Mouse (Mus musculus): Measurements from ENCODE around the gene P2ry2. TPM values are rescaled to one million over a fixed set of nuclear protein-coding genes. Genes with fewer than 3 reads are reported as not detected.

Gene P2ry2
- polyA plus RNA-seq, 1 experiment: 3.5 TPM

GRCm38 (mm10) chr7:100997951-100998577 is 14.6 kb downstream of the P2ry2 start:
- no peak overlapping the region for H3K27ac ChIP-seq (ENCODE audit: control insufficient read depth, insufficient read depth, low read depth, low read length)
- H3K4me3 ChIP-seq (ENCODE audit: control insufficient read depth, low read depth, low read length): no peak overlapping the region; the same call in 1 of the 2 replicates
- no peak for TF ChIP-seq CTCF (IDR thresholded peaks at IDR 0.05; ENCODE audit: control insufficient read depth, insufficient read depth, insufficient replicate concordance, low read depth, low read length)
- no peak for TF ChIP-seq POLR2A (IDR thresholded peaks at IDR 0.05; ENCODE audit: control insufficient read depth, low read depth, low read length)
- no peaks in the 10 kb centered on the region for H3K27me3 ChIP-seq (ENCODE audit: control insufficient read depth, insufficient read depth, low read length)
- H3K4me1 ChIP-seq (ENCODE audit: control insufficient read depth, insufficient read depth, low read length): peaks cover 2% of the 10 kb centered on the region; the same call in 1 of the 2 replicates
- no peaks in the 10 kb centered on the region for H3K36me3 ChIP-seq (ENCODE audit: control insufficient read depth, insufficient read depth, low read length)

GRCm38 (mm10) chr7:100997215-100997614 is 15.5 kb downstream of the P2ry2 start:
- no peaks in the 10 kb centered on the region; the same call in 1 of the 2 replicates for H3K4me1 ChIP-seq (ENCODE audit: control insufficient read depth, insufficient read depth, low read length)
- H3K4me3 ChIP-seq (ENCODE audit: control insufficient read depth, low read depth, low read length): no peak overlapping the region
- no peaks in the 10 kb centered on the region for H3K27me3 ChIP-seq (ENCODE audit: control insufficient read depth, insufficient read depth, low read length)
- TF ChIP-seq CTCF (IDR thresholded peaks at IDR 0.05; ENCODE audit: control insufficient read depth, insufficient read depth, insufficient replicate concordance, low read depth, low read length) (no peak), POLR2A (IDR thresholded peaks at IDR 0.05; ENCODE audit: control insufficient read depth, low read depth, low read length) (no peak)
- H3K27ac ChIP-seq (ENCODE audit: control insufficient read depth, insufficient read depth, low read depth, low read length): no peak overlapping the region
- H3K36me3 ChIP-seq (ENCODE audit: control insufficient read depth, insufficient read depth, low read length): no peaks in the 10 kb centered on the region

DNA sequence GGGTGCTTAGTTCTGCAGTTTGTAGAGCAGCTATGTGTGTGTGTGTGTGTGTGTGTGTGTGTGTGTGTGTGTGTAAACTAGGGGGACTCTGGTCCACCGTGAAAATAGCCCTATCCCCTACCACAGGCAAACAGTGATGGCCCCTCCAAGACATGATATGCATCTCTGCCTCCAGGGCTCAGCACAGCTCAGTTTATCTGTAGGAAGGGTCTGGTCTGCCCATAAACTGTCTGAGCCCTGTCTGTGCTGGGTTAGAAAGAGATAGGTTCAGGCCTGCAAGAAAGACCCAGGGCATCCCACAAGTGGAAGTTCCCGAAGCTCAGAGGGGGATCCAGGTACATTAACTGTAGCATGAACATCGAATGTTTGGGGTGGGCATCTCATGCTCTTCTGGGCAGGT is 16.7 kb downstream of the P2ry2 start:
- H3K27ac ChIP-seq (ENCODE audit: control insufficient read depth, insufficient read depth, low read depth, low read length): no peak overlapping the region

GRCm38 (mm10) chr7:100995260-100995864 is 17.3 kb downstream of the P2ry2 start:
- H3K27ac ChIP-seq (ENCODE audit: control insufficient read depth, insufficient read depth, low read depth, low read length): no peak overlapping the region
- no peaks in the 10 kb centered on the region for H3K36me3 ChIP-seq (ENCODE audit: control insufficient read depth, insufficient read depth, low read length)
- TF ChIP-seq POLR2A (IDR thresholded peaks at IDR 0.05; ENCODE audit: control insufficient read depth, low read depth, low read length) (no peak), CTCF (IDR thresholded peaks at IDR 0.05; ENCODE audit: control insufficient read depth, insufficient read depth, insufficient replicate concordance, low read depth, low read length) (no peak)
- no peaks in the 10 kb centered on the region; the same call in 1 of the 2 replicates for H3K4me1 ChIP-seq (ENCODE audit: control insufficient read depth, insufficient read depth, low read length)
- H3K27me3 ChIP-seq (ENCODE audit: control insufficient read depth, insufficient read depth, low read length): no peaks in the 10 kb centered on the region
- no peak overlapping the region for H3K4me3 ChIP-seq (ENCODE audit: control insufficient read depth, low read depth, low read length)

More for the DNA sequence above, 16.7 kb downstream of the P2ry2 start:
- TF ChIP-seq POLR2A (IDR thresholded peaks at IDR 0.05; ENCODE audit: control insufficient read depth, low read depth, low read length): no peak
- TF ChIP-seq CTCF (IDR thresholded peaks at IDR 0.05; ENCODE audit: control insufficient read depth, insufficient read depth, insufficient replicate concordance, low read depth, low read length): no peak
- Histone ChIP-seq H3K36me3 (ENCODE audit: control insufficient read depth, insufficient read depth, low read length) (no peaks in the 10 kb centered on the region), H3K4me3 (ENCODE audit: control insufficient read depth, low read depth, low read length) (no peak overlapping the region), H3K4me1 (ENCODE audit: control insufficient read depth, insufficient read depth, low read length) (no peaks in the 10 kb centered on the region; the same call in 1 of the 2 replicates), H3K27me3 (ENCODE audit: control insufficient read depth, insufficient read depth, low read length) (no peaks in the 10 kb centered on the region)

DNA sequence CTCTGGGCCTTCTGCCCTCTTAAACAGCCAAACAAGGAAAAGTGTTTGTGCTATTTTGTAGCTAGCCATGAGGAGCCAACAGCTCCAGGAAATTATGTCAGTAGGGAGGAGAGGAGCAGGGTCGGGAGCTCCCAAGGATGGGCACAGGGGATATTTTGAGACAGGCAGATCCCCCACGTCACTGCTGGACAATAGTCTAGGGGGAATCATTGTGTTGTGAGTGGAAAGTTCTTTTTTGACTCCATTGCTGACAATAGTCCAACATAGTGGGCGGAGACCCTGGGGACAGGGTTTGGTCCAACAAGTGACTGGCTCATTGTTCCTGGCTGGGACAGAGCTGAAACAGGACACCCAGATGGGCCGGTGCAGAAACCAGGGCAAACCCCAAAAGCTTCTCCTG is 19.5 kb downstream of the P2ry2 start:
- Histone ChIP-seq H3K4me3 (ENCODE audit: control insufficient read depth, low read depth, low read length) (no peak overlapping the region), H3K4me1 (ENCODE audit: control insufficient read depth, insufficient read depth, low read length) (no peaks in the 10 kb centered on the region; the same call in 1 of the 2 replicates), H3K36me3 (ENCODE audit: control insufficient read depth, insufficient read depth, low read length) (no peaks in the 10 kb centered on the region), H3K27me3 (ENCODE audit: control insufficient read depth, insufficient read depth, low read length) (no peaks in the 10 kb centered on the region), H3K27ac (ENCODE audit: control insufficient read depth, insufficient read depth, low read depth, low read length) (no peak overlapping the region)
- TF ChIP-seq POLR2A (IDR thresholded peaks at IDR 0.05; ENCODE audit: control insufficient read depth, low read depth, low read length): no peak
- no peak for TF ChIP-seq CTCF (IDR thresholded peaks at IDR 0.05; ENCODE audit: control insufficient read depth, insufficient read depth, insufficient replicate concordance, low read depth, low read length)

DNA sequence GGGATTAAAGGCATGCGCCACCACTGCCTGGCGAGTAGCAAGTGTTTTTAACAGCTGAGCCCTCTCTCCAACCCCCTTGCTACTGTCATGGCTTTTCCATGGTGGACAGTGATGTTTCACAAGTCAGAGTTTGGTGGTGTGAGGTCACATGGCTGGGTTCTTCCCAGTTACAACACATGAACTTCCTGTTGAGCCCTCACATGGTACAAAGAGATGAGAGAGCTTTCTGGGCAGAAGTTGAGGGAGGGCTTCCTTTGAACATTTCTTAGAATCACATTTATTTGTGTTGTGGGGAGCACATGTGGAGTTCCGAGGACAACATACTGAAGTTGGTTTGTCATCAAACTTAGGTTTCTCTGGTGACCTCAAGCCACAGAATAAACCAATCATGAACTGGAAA is 20.7 kb downstream of the P2ry2 start:
- H3K4me1 ChIP-seq (ENCODE audit: control insufficient read depth, insufficient read depth, low read length): no peaks in the 10 kb centered on the region; the same call in 1 of the 2 replicates
- no peaks in the 10 kb centered on the region for H3K36me3 ChIP-seq (ENCODE audit: control insufficient read depth, insufficient read depth, low read length)
- no peak overlapping the region for H3K27ac ChIP-seq (ENCODE audit: control insufficient read depth, insufficient read depth, low read depth, low read length)
- TF ChIP-seq POLR2A (IDR thresholded peaks at IDR 0.05; ENCODE audit: control insufficient read depth, low read depth, low read length) (no peak), CTCF (IDR thresholded peaks at IDR 0.05; ENCODE audit: control insufficient read depth, insufficient read depth, insufficient replicate concordance, low read depth, low read length) (no peak)
- no peak overlapping the region for H3K4me3 ChIP-seq (ENCODE audit: control insufficient read depth, low read depth, low read length)
- H3K27me3 ChIP-seq (ENCODE audit: control insufficient read depth, insufficient read depth, low read length): no peaks in the 10 kb centered on the region

GRCm38 (mm10) chr7:100990636-100991311 is 21.9 kb downstream of the P2ry2 start:
- TF ChIP-seq POLR2A (IDR thresholded peaks at IDR 0.05; ENCODE audit: control insufficient read depth, low read depth, low read length) (no peak), CTCF (IDR thresholded peaks at IDR 0.05; ENCODE audit: control insufficient read depth, insufficient read depth, insufficient replicate concordance, low read depth, low read length) (no peak)
- no peak overlapping the region for H3K27ac ChIP-seq (ENCODE audit: control insufficient read depth, insufficient read depth, low read depth, low read length)

More at GRCm38 (mm10) chr7:100990636-100991311, 21.9 kb downstream of the P2ry2 start:
- no peak overlapping the region for H3K4me3 ChIP-seq (ENCODE audit: control insufficient read depth, low read depth, low read length)
- H3K27me3 ChIP-seq (ENCODE audit: control insufficient read depth, insufficient read depth, low read length): no peaks in the 10 kb centered on the region
- H3K4me1 ChIP-seq (ENCODE audit: control insufficient read depth, insufficient read depth, low read length): peaks cover under 1% of the 10 kb centered on the region; the same call in 1 of the 2 replicates
- H3K36me3 ChIP-seq (ENCODE audit: control insufficient read depth, insufficient read depth, low read length): no peaks in the 10 kb centered on the region

Data from testis, adult 2 months (tissue).